8 mouse cellular contexts compared by ENCODE assay signal in the genomic region with DNA sequence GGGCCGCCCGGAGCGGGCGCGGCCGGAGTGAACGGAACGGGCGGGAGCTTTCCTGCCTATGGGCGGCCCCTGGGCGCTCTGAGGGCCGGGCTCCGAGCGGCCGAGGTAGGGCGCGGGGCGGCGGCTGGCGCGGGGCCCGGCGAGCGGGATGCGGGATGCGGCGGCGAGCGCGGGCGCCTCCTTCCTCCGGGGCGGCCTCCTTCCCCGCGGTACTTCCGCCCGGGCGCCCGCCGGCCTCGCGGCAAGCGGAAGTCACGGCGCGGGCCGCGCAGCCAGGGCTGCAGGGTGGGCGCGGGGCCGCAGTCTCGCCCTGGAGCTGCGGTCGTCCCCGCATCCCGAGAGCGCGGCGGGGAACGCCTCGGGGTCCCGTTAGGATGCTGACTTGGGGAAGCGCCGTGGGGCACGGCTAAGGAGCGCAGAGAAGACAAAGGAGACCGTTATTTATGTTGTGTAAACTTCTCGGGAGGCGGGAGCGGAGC. TPM values are rescaled to one million over a fixed set of nuclear protein-coding genes. Genes with fewer than 3 reads are reported as not detected.
DNase-seq lines count a peak whose midpoint lies in the region; ATAC-seq lines count a peak whose summit lies in the region.

No protein-coding gene starts in this region.

- no peaks in the 10 kb centered on the region for H3K27me3 ChIP-seq in kidney, embryonic 16.5 days (ENCODE audit: insufficient read depth, low read length)
- H3K27me3 ChIP-seq in forebrain, embryonic 12.5 days: no peaks in the 10 kb centered on the region
- H3K27me3 ChIP-seq in limb, embryonic 11.5 days (ENCODE audit: control insufficient read depth, insufficient read depth, low read length): no peaks in the 10 kb centered on the region
- no peaks in the 10 kb centered on the region for H3K27me3 ChIP-seq in midbrain, embryonic 15.5 days (replicated peaks)

- peak; percentile 76 for ATAC-seq in kidney, embryonic 16.5 days (ENCODE audit: low FRiP score, low TSS enrichment)
- peak; percentile 62 for ATAC-seq in forebrain, embryonic 12.5 days (ENCODE audit: low FRiP score)
- ATAC-seq in limb, embryonic 11.5 days (ENCODE audit: insufficient number of reproducible peaks, low FRiP score, low TSS enrichment, low read depth): peak; percentile 68
- ATAC-seq in midbrain, embryonic 15.5 days (replicated peaks): peak; percentile 85

- DNase-seq in kidney, adult 9 months: no peak
- DNase-seq in MN1 (ENCODE audit: low spot score): peak; percentile 57
- DNase-seq in limb, embryonic 11.5 days (ENCODE audit: low spot score): peak; percentile 54
- no peak for DNase-seq in left cerebral cortex, postnatal 4 days
- no peak for DNase-seq in natural killer cell, adult 2 months (ENCODE audit: low spot score in 2 of 2)

- H3K27ac ChIP-seq in kidney, embryonic 16.5 days (ENCODE audit: low read length): peak overlapping the region; percentile 98
- H3K27ac ChIP-seq in forebrain, embryonic 12.5 days: peak overlapping the region; percentile 99
- H3K27ac ChIP-seq in limb, embryonic 11.5 days (replicated peaks; ENCODE audit: low read depth, low read length): peak overlapping the region; percentile 97
- H3K27ac ChIP-seq in midbrain, embryonic 15.5 days: peak overlapping the region; percentile 98

- no peaks in the 10 kb centered on the region for H3K36me3 ChIP-seq in kidney, embryonic 16.5 days (ENCODE audit: insufficient read depth, low read length)
- 0 out of 2 replicates have a peak, but pooled peaks cover 1% of the 10 kb centered on the region for H3K36me3 ChIP-seq in forebrain, embryonic 12.5 days (replicated peaks)
- H3K36me3 ChIP-seq in limb, embryonic 11.5 days (ENCODE audit: control insufficient read depth, insufficient read depth, low read length): no peaks in the 10 kb centered on the region
- H3K36me3 ChIP-seq in midbrain, embryonic 15.5 days (replicated peaks): no peaks in the 10 kb centered on the region

- no peaks in the 10 kb centered on the region for H3K9me3 ChIP-seq in kidney, embryonic 16.5 days (ENCODE audit: low read length)
- no peaks in the 10 kb centered on the region for H3K9me3 ChIP-seq in forebrain, embryonic 12.5 days
- H3K9me3 ChIP-seq in limb, embryonic 11.5 days (ENCODE audit: control insufficient read depth, low read length): no peaks in the 10 kb centered on the region
- H3K9me3 ChIP-seq in midbrain, embryonic 15.5 days: no peaks in the 10 kb centered on the region

- H3K9ac ChIP-seq in kidney, embryonic 16.5 days (replicated peaks; ENCODE audit: low read length): peak overlapping the region; percentile 100
- H3K9ac ChIP-seq in forebrain, embryonic 12.5 days: peak overlapping the region; percentile 100
- peak overlapping the region; percentile 100 for H3K9ac ChIP-seq in limb, embryonic 11.5 days (ENCODE audit: low read length)
- peak overlapping the region; percentile 98 for H3K9ac ChIP-seq in midbrain, embryonic 15.5 days

- peak overlapping the region; percentile 98 for H3K4me3 ChIP-seq in kidney, embryonic 16.5 days (ENCODE audit: low read length)
- peak overlapping the region; percentile 99 for H3K4me3 ChIP-seq in forebrain, embryonic 12.5 days (replicated peaks)
- peak overlapping the region; percentile 86 for H3K4me3 ChIP-seq in limb, embryonic 11.5 days (ENCODE audit: low read depth, low read length)
- peak overlapping the region; percentile 97 for H3K4me3 ChIP-seq in midbrain, embryonic 15.5 days

- H3K4me1 ChIP-seq in kidney, embryonic 16.5 days (ENCODE audit: insufficient read depth, low read length): peaks cover 16% of the 10 kb centered on the region
- peaks cover 26% of the 10 kb centered on the region for H3K4me1 ChIP-seq in forebrain, embryonic 12.5 days
- H3K4me1 ChIP-seq in limb, embryonic 11.5 days (ENCODE audit: control insufficient read depth, insufficient read depth, low read length): peaks cover 5% of the 10 kb centered on the region
- H3K4me1 ChIP-seq in midbrain, embryonic 15.5 days: peaks cover 29% of the 10 kb centered on the region

- intact Hi-C loops in left cerebral cortex, postnatal 4 days (cut with DNase I): no loop called here

- WGBS in kidney, embryonic 16.5 days: 0% methylated on average over 38 of the region's 70 CpGs
- 1% methylated on average over 63 of the region's 70 CpGs for WGBS in forebrain, embryonic 12.5 days
- under 1% methylated on average over 60 of the region's 70 CpGs for WGBS in limb, embryonic 11.5 days
- WGBS in midbrain, embryonic 15.5 days: under 1% methylated on average over 41 of the region's 70 CpGs

- H3K4me2 ChIP-seq in kidney, embryonic 16.5 days (replicated peaks; ENCODE audit: low read depth, low read length): peak overlapping the region; percentile 86
- peak overlapping the region; percentile 63 for H3K4me2 ChIP-seq in forebrain, embryonic 12.5 days
- peak overlapping the region; percentile 60 for H3K4me2 ChIP-seq in limb, embryonic 11.5 days (ENCODE audit: low read depth, severe bottlenecking)
- peak overlapping the region; percentile 73 for H3K4me2 ChIP-seq in midbrain, embryonic 15.5 days

RNA-seq across cellular contexts. Expression of gene B230219D22Rik, which starts 0.4 kb away (rescaled TPM):
- polyA plus RNA-seq in kidney, embryonic 16.5 days (2015; fragmentation: Nextera tagmentation; extraction: Ambion mirVana): 55.2 and 62.2 TPM in 2 replicates
- polyA plus RNA-seq in forebrain, embryonic 12.5 days (2016; fragmentation: Nextera tagmentation; extraction: Ambion mirVana): 68.7 and 71.2 TPM in 2 replicates
- polyA plus RNA-seq in limb, embryonic 11.5 days (2014; fragmentation: Nextera tagmentation; extraction: Ambion mirVana): 75.6 and 84.4 TPM in 2 replicates
- 82.3 and 82.9 TPM in 2 replicates for polyA plus RNA-seq in midbrain, embryonic 15.5 days (2015; fragmentation: Nextera tagmentation; extraction: Ambion mirVana)
- 100 to 1,000 TPM; 101 TPM for total RNA-seq in left cerebral cortex, postnatal 4 days (2021)

RNA-seq across cellular contexts. Expression of gene Txndc15, which starts 21.2 kb away (rescaled TPM):
- polyA plus RNA-seq in kidney, embryonic 16.5 days (2015; fragmentation: Nextera tagmentation; extraction: Ambion mirVana): 97.2 and 99.7 TPM in 2 replicates
- 86.3 and 93.3 TPM in 2 replicates for polyA plus RNA-seq in forebrain, embryonic 12.5 days (2016; fragmentation: Nextera tagmentation; extraction: Ambion mirVana)
- 85.9 and 91.7 TPM in 2 replicates for polyA plus RNA-seq in limb, embryonic 11.5 days (2014; fragmentation: Nextera tagmentation; extraction: Ambion mirVana)
- polyA plus RNA-seq in midbrain, embryonic 15.5 days (2015; fragmentation: Nextera tagmentation; extraction: Ambion mirVana): 138 and 141 TPM in 2 replicates
- 10 to 100 TPM; 58.7 to 59.5 TPM for total RNA-seq in left cerebral cortex, postnatal 4 days (2021)

RNA-seq across cellular contexts. Expression of gene Pcbd2, which starts 33.9 kb away (rescaled TPM):
- polyA plus RNA-seq in kidney, embryonic 16.5 days (2015; fragmentation: Nextera tagmentation; extraction: Ambion mirVana): 52.5 and 52.7 TPM in 2 replicates
- 23.1 and 25.6 TPM in 2 replicates for polyA plus RNA-seq in forebrain, embryonic 12.5 days (2016; fragmentation: Nextera tagmentation; extraction: Ambion mirVana)
- polyA plus RNA-seq in limb, embryonic 11.5 days (2014; fragmentation: Nextera tagmentation; extraction: Ambion mirVana): 44.7 and 44.9 TPM in 2 replicates
- polyA plus RNA-seq in midbrain, embryonic 15.5 days (2015; fragmentation: Nextera tagmentation; extraction: Ambion mirVana): 17.3 and 17.4 TPM in 2 replicates
- total RNA-seq in left cerebral cortex, postnatal 4 days (2021): 10 to 100 TPM; 20.6 to 25.4 TPM

RNA-seq across cellular contexts. Expression of gene Ddx46, which starts 58.5 kb away (rescaled TPM):
- 37.5 and 39.7 TPM in 2 replicates for polyA plus RNA-seq in kidney, embryonic 16.5 days (2015; fragmentation: Nextera tagmentation; extraction: Ambion mirVana)
- polyA plus RNA-seq in forebrain, embryonic 12.5 days (2016; fragmentation: Nextera tagmentation; extraction: Ambion mirVana): 47.4 and 52.4 TPM in 2 replicates
- 60.8 and 61.8 TPM in 2 replicates for polyA plus RNA-seq in limb, embryonic 11.5 days (2014; fragmentation: Nextera tagmentation; extraction: Ambion mirVana)
- polyA plus RNA-seq in midbrain, embryonic 15.5 days (2015; fragmentation: Nextera tagmentation; extraction: Ambion mirVana): 26.0 and 27.2 TPM in 2 replicates
- total RNA-seq in left cerebral cortex, postnatal 4 days (2021): 10 to 100 TPM; 49.7 to 50.2 TPM

Comparison
In these comparisons a context has a peak if more than half of its experiments do, and no peak if none do; other contexts are left out.
1. DNase-seq: peak in MN1 (single experiment) and limb, embryonic 11.5 days (single experiment); none in kidney, adult 9 months (single experiment), left cerebral cortex, postnatal 4 days (single experiment) and natural killer cell, adult 2 months (0 of 2).
2. Peak in every context shown above with its lines, with median percentiles within 50 percentile points of each other: ATAC-seq, H3K27ac ChIP-seq, H3K4me2 ChIP-seq, H3K4me3 ChIP-seq and H3K9ac ChIP-seq.